Mouse (Mus musculus) MEL (cell line): Measurements from ENCODE around the gene Krtap16-1. TPM values are rescaled to one million over a fixed set of nuclear protein-coding genes. Genes with fewer than 3 reads are reported as not detected.

Experiments
- DNase-seq: peaks from one replicate; pipeline ENCODE4 v3.0.0; 2011; ENCODE audit warnings: low read depth, low spot score
- H3K27ac ChIP-seq: 2 replicates; pipeline ENCODE4 v1.5.1; 2012; ENCODE audit warnings: low read depth, mild to moderate bottlenecking, control low read depth, low read length, moderate library complexity; ENCODE audit not compliant: control insufficient read depth
- H3K27me3 ChIP-seq, 2 experiments: fragments of 150-350 bp in 1 of 2; sonication (generic) in 1 of 2; 2 replicates each; pipeline ENCODE4 v1.6.1; 2012; ENCODE audit warnings: low read length in 2 of 2, mild to moderate bottlenecking in 2 of 2, improper control_type of control experiment in 1 of 2, moderate library complexity in 1 of 2; ENCODE audit not compliant: insufficient read depth in 2 of 2, control insufficient read depth in 1 of 2
- H3K36me3 ChIP-seq, 2 experiments: 2 replicates each; pipeline ENCODE4 v1.6.1; 2012 to 2014; ENCODE audit warnings: low read length in 2 of 2, improper control_type of control experiment in 1 of 2, inconsistent platforms in 1 of 2, mild to moderate bottlenecking in 1 of 2; ENCODE audit not compliant: insufficient read depth in 2 of 2, control insufficient read depth in 1 of 2
- H3K4me1 ChIP-seq, 2 experiments: fragments of 150-350 bp in 1 of 2; sonication (generic) in 1 of 2; 2 replicates each; pipeline ENCODE4 v1.6.1; 2012; ENCODE audit warnings: low read length in 2 of 2, improper control_type of control experiment in 1 of 2, mild to moderate bottlenecking in 1 of 2; ENCODE audit not compliant: insufficient read depth in 2 of 2, control insufficient read depth in 1 of 2
- H3K4me3 ChIP-seq, 2 experiments: fragments of 150-350 bp in 1 of 2; sonication (generic) in 1 of 2; 2 replicates each; pipeline ENCODE4 v1.5.1; 2012; ENCODE audit warnings: low read depth in 2 of 2, low read length in 2 of 2, mild to moderate bottlenecking in 2 of 2, moderate library complexity in 2 of 2, control low read depth in 1 of 2, improper control_type of control experiment in 1 of 2; ENCODE audit not compliant: control insufficient read depth in 1 of 2, insufficient read depth in 1 of 2
- H3K79me2 ChIP-seq: 2 replicates; pipeline ENCODE4 v1.6.1; 2012; ENCODE audit warnings: mild to moderate bottlenecking, low read length, moderate library complexity; ENCODE audit not compliant: control insufficient read depth, poor library complexity, insufficient read depth
- H3K9ac ChIP-seq: 2 replicates; pipeline ENCODE4 v1.6.1; 2012; ENCODE audit warnings: low read depth, mild to moderate bottlenecking, control low read depth, low read length, moderate library complexity; ENCODE audit not compliant: control insufficient read depth, poor library complexity, severe bottlenecking
- H3K9me3 ChIP-seq: fragments of 150-350 bp; sonication (generic); replicated peaks from 2 replicates; pipeline ENCODE4 v1.6.1; 2012; ENCODE audit warnings: mild to moderate bottlenecking, low read length, improper control_type of control experiment, moderate library complexity; ENCODE audit not compliant: insufficient read depth
- CTCF ChIP-seq, 3 experiments: IDR thresholded peaks in 2 of 3; conservative IDR thresholded peaks in 1 of 3; 2 replicates each; pipeline ENCODE4 v1.5.1; 2011 to 2012; ENCODE audit warnings: low read length in 3 of 3, low read depth in 2 of 3, mild to moderate bottlenecking in 2 of 3, improper control_type of control experiment in 1 of 3, inconsistent platforms in 1 of 3, mixed read lengths in 1 of 3, moderate library complexity in 1 of 3; ENCODE audit not compliant: control insufficient read depth in 1 of 3, insufficient read depth in 1 of 3, poor library complexity in 1 of 3, severe bottlenecking in 1 of 3
- E2F4 ChIP-seq: IDR thresholded peaks from 2 replicates; pipeline ENCODE4 v1.6.1; 2011; ENCODE audit warnings: low read depth, low read length, improper control_type of control experiment, borderline replicate concordance
- EP300 ChIP-seq, 2 experiments: IDR thresholded peaks; 2 replicates each; pipeline ENCODE4 v1.6.1; 2011; ENCODE audit warnings: improper control_type of control experiment in 2 of 2, low read length in 2 of 2, low read depth in 1 of 2, mild to moderate bottlenecking in 1 of 2
- ETS1 ChIP-seq: IDR thresholded peaks from 2 replicates; pipeline ENCODE4 v1.6.1; 2012; ENCODE audit warnings: low read depth, mild to moderate bottlenecking, inconsistent platforms, low read length, improper control_type of control experiment, moderate library complexity
- GABPA ChIP-seq: IDR thresholded peaks from 2 replicates; pipeline ENCODE4 v1.6.1; 2012; ENCODE audit warnings: low read depth, mild to moderate bottlenecking, inconsistent platforms, low read length, improper control_type of control experiment, moderate library complexity
- HCFC1 ChIP-seq: IDR thresholded peaks from 2 replicates; pipeline ENCODE4 v1.6.1; 2012; ENCODE audit warnings: low read depth, mild to moderate bottlenecking, inconsistent platforms, low read length, improper control_type of control experiment, moderate library complexity
- KAT2A ChIP-seq: conservative IDR thresholded peaks from 2 replicates; pipeline ENCODE4 v1.6.1; 2012; ENCODE audit warnings: low read depth, low read length, improper control_type of control experiment, inconsistent platforms
- MEF2A ChIP-seq: IDR thresholded peaks from 2 replicates; pipeline ENCODE4 v1.6.1; 2014; ENCODE audit warnings: low read depth, mild to moderate bottlenecking, inconsistent platforms, low read length, improper control_type of control experiment; ENCODE audit not compliant: poor library complexity, insufficient replicate concordance, severe bottlenecking; ENCODE audit errors: extremely low read depth
- MYB ChIP-seq: IDR thresholded peaks from 2 replicates; pipeline ENCODE4 v1.6.1; 2011; ENCODE audit warnings: mild to moderate bottlenecking, low read depth, low read length, improper control_type of control experiment
- MYC ChIP-seq: IDR thresholded peaks from 2 replicates; pipeline ENCODE4 v1.6.1; 2011; ENCODE audit warnings: low read depth, mild to moderate bottlenecking, low read length, improper control_type of control experiment, moderate library complexity
- NRF1 ChIP-seq: IDR thresholded peaks from 2 replicates; pipeline ENCODE4 v1.6.1; 2014; ENCODE audit warnings: low read depth, mild to moderate bottlenecking, inconsistent platforms, low read length, improper control_type of control experiment, moderate library complexity; ENCODE audit not compliant: poor library complexity, insufficient read depth, severe bottlenecking
- POLR2AphosphoS2 ChIP-seq: IDR thresholded peaks from 2 replicates; pipeline ENCODE4 v1.6.1; 2011; ENCODE audit warnings: low read length, improper control_type of control experiment
- POLR2AphosphoS5 ChIP-seq: IDR thresholded peaks from 2 replicates; pipeline ENCODE4 v1.6.1; 2012; ENCODE audit warnings: low read depth, borderline replicate concordance, mild to moderate bottlenecking, inconsistent platforms, low read length, moderate library complexity, mixed read lengths
- RCOR1 ChIP-seq: IDR thresholded peaks from 2 replicates; pipeline ENCODE4 v1.6.1; 2012; ENCODE audit warnings: low read depth, mild to moderate bottlenecking, inconsistent platforms, low read length, improper control_type of control experiment
- SMC3 ChIP-seq: IDR thresholded peaks from 2 replicates; pipeline ENCODE4 v1.6.1; 2011; ENCODE audit warnings: low read depth, low read length, improper control_type of control experiment
- TAL1 ChIP-seq: IDR thresholded peaks from 2 replicates; pipeline ENCODE4 v1.6.1; 2012; ENCODE audit warnings: mild to moderate bottlenecking, inconsistent platforms, low read length, moderate library complexity, mixed read lengths
- TCF12 ChIP-seq: IDR thresholded peaks from 2 replicates; pipeline ENCODE4 v1.6.1; 2014; ENCODE audit warnings: low read depth, mild to moderate bottlenecking, inconsistent platforms, low read length, improper control_type of control experiment, moderate library complexity
- USF2 ChIP-seq, 2 experiments: IDR thresholded peaks; 2 replicates each; pipeline ENCODE4 v1.6.1; 2011 to 2012; ENCODE audit warnings: improper control_type of control experiment in 2 of 2, low read length in 2 of 2, borderline replicate concordance in 1 of 2, inconsistent platforms in 1 of 2, low read depth in 1 of 2, mild to moderate bottlenecking in 1 of 2; ENCODE audit not compliant: insufficient read depth in 1 of 2
- ZC3H11A ChIP-seq: IDR thresholded peaks from 2 replicates; pipeline ENCODE4 v1.6.1; 2012; ENCODE audit warnings: low read depth, mild to moderate bottlenecking, inconsistent platforms, low read length, improper control_type of control experiment
- ZKSCAN1 ChIP-seq: IDR thresholded peaks from 2 replicates; pipeline ENCODE4 v1.6.1; 2012; ENCODE audit warnings: low read depth, mild to moderate bottlenecking, inconsistent platforms, low read length, improper control_type of control experiment, moderate library complexity
- ZMIZ1 ChIP-seq: IDR thresholded peaks from 2 replicates; pipeline ENCODE4 v1.6.1; 2012; ENCODE audit warnings: low read depth, mild to moderate bottlenecking, inconsistent platforms, low read length, improper control_type of control experiment, moderate library complexity
- polyA plus RNA-seq, 2 experiments: library from polyadenylated mRNA; stranded (reverse) in 1 of 2; unstranded in 1 of 2; fragments of >175 nt in 1 of 2; fragments of >200 nt in 1 of 2; gene quantifications; 2 replicates each; pipeline versions ENCODE4 v1.2.1 to v1.2.4; 2012; ENCODE audit warnings: low replicate concordance in 2 of 2, low read depth in 1 of 2; ENCODE audit not compliant: insufficient read length in 2 of 2, insufficient read depth in 1 of 2, missing spikeins in 1 of 2
- total RNA-seq: library from RNA; depleted of rRNA; stranded (reverse); fragments of 300-350 nt; gene quantifications from 2 replicates; pipeline ENCODE4 v1.2.3, GENCODE M21; 2012; rRNA removed

The Krtap16-1 gene
- total RNA-seq: 0.08 TPM in 1 of 2 replicates, not detected in the other
- polyA plus RNA-seq: not detected

- Histone ChIP-seq H3K9me3 (no peaks in the 10 kb centered on the region), H3K79me2 (no peaks in the 10 kb centered on the region), H3K9ac (no peak within 1 kb of the TSS), H3K4me3 (no peak within 1 kb of the TSS), H3K27ac (no peak within 1 kb of the TSS), H3K27me3 (no peaks in the 10 kb centered on the region), H3K36me3 (no peaks in the 10 kb centered on the region), H3K4me1 (no peaks in the 10 kb centered on the region)
- TF ChIP-seq EP300 (IDR thresholded peaks at IDR 0.05; ENCODE audit: low read depth in 1 of 2, low read length in 2 of 2) (no peak), CTCF (IDR thresholded peaks at IDR 0.05 in 2 of 3, conservative IDR thresholded peaks at IDR 0.05 in 1 of 3; ENCODE audit: control insufficient read depth in 1 of 3, insufficient read depth in 1 of 3, low read depth in 2 of 3, low read length in 3 of 3, poor library complexity in 1 of 3, severe bottlenecking in 1 of 3) (no peak), MYC (no peak), GABPA (no peak), E2F4 (no peak), HCFC1 (no peak), USF2 (IDR thresholded peaks at IDR 0.05; ENCODE audit: borderline replicate concordance in 1 of 2, insufficient read depth in 1 of 2, low read depth in 1 of 2, low read length in 2 of 2) (no peak), MEF2A (no peak), ETS1 (no peak)
- DNase-seq: no peak
These were observed at the start of gene Krtap16-1 for GRCm38 (mm10) chr11:99986180-99986647. Gene Krtap16-1, minus strand, starts transcription at chr11:99986597.

GRCm38 (mm10) chr11:100029768-100030167, 43.4 kb upstream of the Krtap16-1 start, which contains the start of gene Krt33b:
Gene Krt33b, minus strand, starts transcription at chr11:100029868.
- Histone ChIP-seq H3K4me1 (no peaks in the 10 kb centered on the region), H3K27me3 (no peaks in the 10 kb centered on the region), H3K79me2 (no peaks in the 10 kb centered on the region), H3K9me3 (no peaks in the 10 kb centered on the region), H3K4me3 (no peak within 1 kb of the TSS), H3K36me3 (no peaks in the 10 kb centered on the region), H3K9ac (no peak within 1 kb of the TSS), H3K27ac (no peak within 1 kb of the TSS)
- no peak for DNase-seq
- TF ChIP-seq KAT2A: no peak
- no peak for TF ChIP-seq ZC3H11A
- no peak for TF ChIP-seq HCFC1
- TF ChIP-seq RCOR1: no peak
- no peak for TF ChIP-seq NRF1
- TF ChIP-seq GABPA: no peak
- no peak for TF ChIP-seq MEF2A
- no peak for TF ChIP-seq SMC3
- no peak for TF ChIP-seq POLR2AphosphoS5
- no peak for TF ChIP-seq TCF12
- TF ChIP-seq ZKSCAN1: no peak
- no peak for TF ChIP-seq USF2 (IDR thresholded peaks at IDR 0.05; ENCODE audit: borderline replicate concordance in 1 of 2, insufficient read depth in 1 of 2, low read depth in 1 of 2, low read length in 2 of 2)
- TF ChIP-seq ZMIZ1: no peak
- no peak for TF ChIP-seq POLR2AphosphoS2
- no peak for TF ChIP-seq E2F4
- TF ChIP-seq MYB: no peak
- TF ChIP-seq EP300 (IDR thresholded peaks at IDR 0.05; ENCODE audit: low read depth in 1 of 2, low read length in 2 of 2): no peak
- TF ChIP-seq ETS1: no peak
- no peak for TF ChIP-seq TAL1
- TF ChIP-seq CTCF (IDR thresholded peaks at IDR 0.05 in 2 of 3, conservative IDR thresholded peaks at IDR 0.05 in 1 of 3; ENCODE audit: control insufficient read depth in 1 of 3, insufficient read depth in 1 of 3, low read depth in 2 of 3, low read length in 3 of 3, poor library complexity in 1 of 3, severe bottlenecking in 1 of 3): no peak
